Mouse (Mus musculus) cerebellum, adult (tissue): ENCODE data around the gene Pafah2.

Experiments used
- ATAC-seq: cut with Nextera tagmentation; 2 replicates; pipeline ENCODE4 v1.9.2; 2017; ENCODE audit warnings: mild to moderate bottlenecking, moderate library complexity, mixed read lengths; ENCODE audit not compliant: insufficient number of reproducible peaks, low FRiP score, low TSS enrichment

Pafah2 gene

GRCm38 (mm10) chr4:134453619-134454400 lies 57.7 kb downstream of the Pafah2 start:
- ATAC-seq = no peak

GRCm38 (mm10) chr4:134455310-134455709 lies 59.2 kb downstream of the Pafah2 start:
- ATAC-seq = no peak

GRCm38 (mm10) chr4:134457130-134457825 lies 61.2 kb downstream of the Pafah2 start:
- ATAC-seq = no peak

- ATAC-seq = peak; percentile 88
Measured at GRCm38 (mm10) chr4:134458856-134459255, 62.7 kb downstream of the Pafah2 start.

- no peak for ATAC-seq
Measured at GRCm38 (mm10) chr4:134460277-134460676, 64.2 kb downstream of the Pafah2 start.

GRCm38 (mm10) chr4:134461252-134461651 lies 65.1 kb downstream of the Pafah2 start:
- no peak for ATAC-seq

- ATAC-seq = no peak
Measured at GRCm38 (mm10) chr4:134465789-134466188, 69.7 kb downstream of the Pafah2 start.

DNA sequence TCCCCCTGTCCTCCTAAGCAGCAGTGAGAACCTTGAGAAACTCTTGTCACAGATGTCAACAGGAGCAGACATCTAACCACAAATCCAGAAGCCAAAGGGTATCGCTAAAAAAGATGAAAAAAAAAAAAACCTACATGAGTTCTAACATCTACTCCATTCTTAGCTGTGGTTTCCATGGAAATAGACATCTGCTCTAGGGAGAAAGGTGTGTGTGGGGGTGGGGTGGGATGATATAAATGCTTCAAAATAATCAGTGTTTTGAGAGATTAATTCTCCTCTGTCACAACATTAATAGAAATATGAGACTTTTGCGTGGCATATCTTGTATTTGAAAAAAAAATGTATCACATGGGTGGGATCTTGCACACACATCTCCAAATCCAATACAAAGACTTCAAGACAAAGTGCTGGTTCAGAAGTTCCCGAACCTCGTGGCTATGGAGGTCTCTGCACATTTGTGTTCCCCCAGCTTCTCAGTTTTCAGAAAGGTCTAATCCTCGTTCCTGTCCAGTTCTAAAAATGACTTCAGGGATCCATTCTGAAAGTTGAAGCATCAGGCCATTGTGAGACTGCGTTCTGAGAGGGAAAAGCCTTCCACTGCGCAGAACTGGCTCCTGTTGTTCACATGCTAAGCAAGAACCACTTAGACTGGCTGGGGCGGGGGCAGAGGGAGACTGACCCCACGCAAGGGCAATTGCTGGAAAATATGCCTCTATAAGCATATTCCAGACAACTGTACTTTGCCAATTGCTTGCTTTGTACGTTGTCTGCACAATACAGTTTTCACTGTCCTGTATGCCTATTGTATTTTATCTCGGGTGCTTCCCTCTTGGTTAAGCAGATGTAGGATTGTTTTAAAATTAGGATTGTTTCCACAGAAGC lies 70.5 kb downstream of the Pafah2 start:
- no peak for ATAC-seq

DNA sequence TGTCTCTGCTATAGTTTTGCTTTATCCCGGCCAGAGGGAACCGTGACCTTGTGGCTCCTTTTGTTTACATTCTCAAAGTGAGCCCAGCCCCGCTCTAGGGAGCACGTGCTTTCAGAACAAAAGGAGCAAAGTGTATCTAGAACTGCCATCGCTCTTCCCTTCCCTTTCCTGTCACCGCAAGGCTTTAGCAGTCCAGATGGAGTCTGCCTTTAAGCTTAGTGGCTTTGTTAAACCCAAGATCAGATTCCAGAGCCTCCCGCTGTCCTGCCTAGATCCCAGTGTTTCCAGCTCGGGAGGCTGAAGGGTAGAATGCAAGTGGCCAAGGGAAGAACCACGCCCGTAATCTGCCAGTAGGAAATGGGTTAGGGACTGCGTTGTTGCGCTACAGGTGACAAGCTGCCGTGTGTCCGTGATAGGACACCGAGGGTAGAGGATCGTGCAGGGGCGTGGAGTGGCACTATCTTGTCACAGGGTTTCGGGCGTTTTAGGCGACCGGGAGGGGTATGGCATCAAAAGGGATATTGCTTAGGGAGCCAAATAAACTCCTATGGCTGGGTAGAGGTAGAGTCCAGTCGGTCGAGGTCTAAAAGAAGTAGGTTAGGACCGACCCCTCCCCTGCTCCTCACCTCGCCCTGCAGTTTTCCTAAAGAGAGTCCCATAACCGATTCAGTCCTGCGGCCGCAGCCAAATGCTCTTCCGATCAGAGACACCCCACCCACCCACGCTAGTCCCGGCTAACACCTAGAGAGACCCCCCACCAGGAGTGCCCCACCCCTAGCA lies 71.5 kb downstream of the Pafah2 start:
- peak; percentile 7; the same call in 1 of the 2 replicates for ATAC-seq

DNA sequence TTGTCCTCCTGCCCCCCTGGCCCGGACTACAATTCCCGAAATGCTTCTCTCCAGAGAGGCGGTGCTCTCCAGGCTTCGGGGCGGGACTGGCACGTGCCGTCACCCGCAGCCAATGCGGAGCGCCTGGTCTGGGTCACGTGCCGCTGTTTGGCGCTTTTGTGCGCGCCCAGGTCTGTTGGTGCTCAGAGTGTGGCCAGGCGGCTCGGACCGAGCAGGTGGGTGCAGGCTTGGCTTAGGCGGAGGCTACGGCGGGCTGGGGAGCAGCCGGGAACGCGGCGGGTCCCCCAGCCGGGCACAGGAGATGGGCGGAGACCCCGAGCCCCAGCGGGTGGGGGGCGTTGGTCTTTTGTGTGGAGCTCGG lies 72.1 kb downstream of the Pafah2 start, which contains the start of gene Stmn1:
Stmn1 (plus strand) TSS at position 106 of the 361 bp plus-strand sequence.
- peak; percentile 93 for ATAC-seq

GRCm38 (mm10) chr4:134468578-134469266 lies 72.6 kb downstream of the Pafah2 start:
- ATAC-seq = peak; percentile 84

DNA sequence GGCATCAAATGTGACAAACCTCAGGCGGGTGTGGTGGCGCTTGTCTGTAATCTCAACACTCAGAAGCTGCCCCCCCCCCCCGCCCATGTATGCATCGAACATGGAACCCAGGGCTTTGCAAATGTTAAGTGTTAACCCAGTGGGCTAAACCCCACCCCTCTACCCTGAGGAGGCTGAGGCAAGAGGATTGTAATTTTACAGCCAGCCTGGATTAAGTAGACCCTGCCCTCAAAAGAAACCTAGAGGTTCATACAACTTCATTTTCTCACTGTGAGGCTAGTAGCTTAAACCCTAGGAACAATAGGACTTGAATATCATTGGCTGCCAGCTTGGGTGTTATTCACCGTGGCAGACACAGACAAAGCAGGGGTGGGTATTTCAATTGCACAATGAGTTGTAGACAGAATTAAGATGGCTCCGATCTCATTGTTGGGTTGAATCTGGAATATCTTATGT lies 73.2 kb downstream of the Pafah2 start:
- ATAC-seq = no peak

DNA sequence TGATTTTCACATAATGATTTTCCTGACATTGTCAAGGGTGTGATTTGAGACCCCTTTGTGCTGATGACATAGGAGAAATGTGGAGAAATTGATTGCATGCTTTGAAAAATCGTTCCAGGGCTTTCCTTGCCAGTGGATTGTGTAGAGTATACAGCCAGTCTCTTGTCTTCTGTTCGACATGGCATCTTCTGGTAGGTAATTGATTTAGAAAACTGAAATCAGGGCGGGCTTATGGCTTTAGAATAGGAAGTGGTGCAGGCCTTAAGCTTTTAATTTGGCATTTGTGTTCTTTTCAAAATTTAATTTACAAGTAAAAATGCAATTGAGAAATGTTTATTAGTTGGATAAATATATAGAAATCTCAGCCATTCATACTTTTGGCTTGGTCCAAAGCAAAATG lies 73.9 kb downstream of the Pafah2 start:
- no peak for ATAC-seq

DNA sequence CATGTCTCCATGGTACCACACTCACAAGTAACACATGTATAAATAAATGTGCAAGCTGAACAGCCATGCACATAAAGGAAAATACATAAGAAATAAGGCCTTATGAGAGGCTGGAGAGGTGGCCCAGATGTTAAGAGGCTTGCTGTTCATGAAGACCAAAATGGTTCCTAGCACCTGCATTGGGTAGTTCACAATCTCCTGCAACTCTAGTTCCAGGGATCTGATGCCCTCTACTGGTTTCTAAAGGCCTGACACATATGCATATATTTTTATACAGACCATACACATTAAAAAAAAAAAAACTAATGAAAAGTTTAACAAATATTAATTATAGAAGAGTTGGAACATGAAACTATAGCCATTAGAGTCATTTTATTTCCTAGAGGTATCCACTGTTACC lies 75.3 kb downstream of the Pafah2 start:
- no peak for ATAC-seq

DNA sequence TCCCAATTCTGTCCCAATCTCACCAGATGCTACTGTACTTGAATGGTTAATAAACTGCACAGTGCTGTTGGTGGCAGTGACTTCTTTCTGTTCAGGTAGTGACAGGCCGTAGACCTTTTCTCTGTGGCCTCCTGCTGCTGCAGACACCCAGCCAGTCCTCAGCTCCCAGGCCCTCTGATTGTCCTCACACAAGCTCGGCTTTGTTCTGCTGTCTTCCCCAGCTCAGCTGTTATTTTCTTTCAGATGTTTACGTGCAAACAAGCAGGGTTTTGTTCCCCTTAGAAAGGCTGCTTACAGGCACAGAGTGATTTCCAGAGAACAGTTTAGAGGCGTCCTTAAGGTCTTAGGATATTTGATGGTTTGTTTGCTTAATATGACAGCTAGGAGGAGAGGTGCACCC lies 77.6 kb downstream of the Pafah2 start:
- no peak for ATAC-seq

- ATAC-seq = no peak
Measured at GRCm38 (mm10) chr4:134474240-134474639, 78.1 kb downstream of the Pafah2 start.

DNA sequence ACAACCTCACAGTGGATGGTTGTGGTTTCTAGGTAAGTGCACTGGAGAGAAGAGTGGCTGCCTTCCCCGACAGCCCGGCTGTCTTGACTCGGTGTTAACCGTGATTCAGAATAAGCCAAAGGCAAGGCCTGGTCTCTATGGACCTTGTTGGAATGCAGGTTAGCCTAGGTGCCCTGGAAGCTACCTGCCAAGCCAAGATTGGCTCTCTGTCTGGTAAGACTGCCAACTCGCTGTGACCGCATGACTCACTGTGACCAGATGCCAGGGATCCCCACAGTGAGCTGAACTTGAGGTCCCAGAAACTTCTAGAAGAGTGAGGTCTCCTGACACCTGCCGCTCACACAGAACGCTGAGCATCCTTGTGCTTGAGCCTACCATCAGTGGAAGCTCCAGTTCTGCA lies 80.8 kb downstream of the Pafah2 start:
- no peak for ATAC-seq
